Mouse (Mus musculus): ENCODE data around the gene Ccnb1ip1. TPM values are rescaled to one million over a fixed set of nuclear protein-coding genes. Genes with fewer than 3 reads are reported as not detected.

Gene Ccnb1ip1
- polyA plus RNA-seq, 1 experiment, result not detected

- 92% methylated on average over 6 of the region's 6 CpGs for WGBS
- Histone ChIP-seq H3K36me3 (ENCODE audit: control insufficient read depth, insufficient read depth, low read length) (no peaks in the 10 kb centered on the region), H3K27me3 (ENCODE audit: control insufficient read depth, insufficient read depth, low read length) (no peaks in the 10 kb centered on the region), H3K4me3 (ENCODE audit: control insufficient read depth, insufficient read depth, low read length) (no peak overlapping the region), H3K27ac (ENCODE audit: control insufficient read depth, insufficient read depth, low read length) (no peak overlapping the region), H3K4me1 (replicated peaks; ENCODE audit: control insufficient read depth, insufficient read depth, low read length) (no peaks in the 10 kb centered on the region; the same call in 1 of the 2 replicates)
- no peak for DNase-seq
- TF ChIP-seq POLR2A (IDR thresholded peaks at IDR 0.05; ENCODE audit: control insufficient read depth, extremely low read depth, insufficient read depth, low read length, poor library complexity), result no peak
- no peak for TF ChIP-seq CTCF (IDR thresholded peaks at IDR 0.05; ENCODE audit: borderline replicate concordance, control insufficient read depth, extremely low read depth, insufficient read depth, low read length, poor library complexity)
Measured at GRCm38 (mm10) chr14:50802441-50802840, 5.1 kb downstream of the Ccnb1ip1 start.

DNA sequence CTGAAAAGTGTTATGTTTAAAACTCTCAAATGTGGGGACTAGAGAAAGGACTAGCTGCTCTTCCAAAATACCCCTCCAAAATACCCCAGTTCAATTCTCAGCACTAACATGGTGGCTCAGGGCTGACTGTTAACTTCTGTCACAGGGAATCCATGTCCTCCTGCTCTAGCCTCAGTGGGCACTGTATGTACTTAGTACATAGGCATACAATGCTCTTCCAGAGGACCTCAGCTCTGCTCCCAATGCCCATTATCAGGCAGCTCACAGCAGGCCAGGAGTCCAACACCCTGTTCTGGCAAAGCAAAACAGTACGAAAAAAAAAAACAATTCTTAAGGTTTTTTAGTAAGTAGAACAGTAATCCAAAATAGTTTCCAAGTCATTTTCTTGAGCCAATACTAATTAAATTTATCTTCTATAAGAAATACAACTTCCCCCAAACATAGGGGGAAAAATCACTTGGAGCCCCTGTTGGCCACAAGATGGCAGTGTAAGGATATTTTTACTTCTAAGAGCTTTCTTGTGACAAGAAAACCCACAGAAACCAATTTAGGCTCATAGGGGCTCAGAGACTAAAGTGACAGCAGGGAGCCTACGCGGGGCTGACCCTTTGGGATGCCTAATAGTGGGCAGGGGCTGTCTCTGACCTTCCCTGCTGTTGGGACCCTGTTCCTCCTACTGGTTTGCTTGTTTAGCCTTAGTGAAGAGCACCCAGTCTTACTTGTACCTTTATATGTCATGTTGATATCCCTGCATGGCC, 7.9 kb downstream of the Ccnb1ip1 start:
- H3K36me3 ChIP-seq (ENCODE audit: control insufficient read depth, insufficient read depth, low read length), result no peaks in the 10 kb centered on the region
- TF ChIP-seq CTCF (IDR thresholded peaks at IDR 0.05; ENCODE audit: borderline replicate concordance, control insufficient read depth, extremely low read depth, insufficient read depth, low read length, poor library complexity) (no peak), POLR2A (IDR thresholded peaks at IDR 0.05; ENCODE audit: control insufficient read depth, extremely low read depth, insufficient read depth, low read length, poor library complexity) (no peak)
- no peaks in the 10 kb centered on the region; the same call in 1 of the 2 replicates for H3K4me1 ChIP-seq (replicated peaks; ENCODE audit: control insufficient read depth, insufficient read depth, low read length)
- no peak overlapping the region for H3K4me3 ChIP-seq (ENCODE audit: control insufficient read depth, insufficient read depth, low read length)
- H3K27me3 ChIP-seq (ENCODE audit: control insufficient read depth, insufficient read depth, low read length), result no peaks in the 10 kb centered on the region
- WGBS, result 15% methylated on average over 3 of the region's 3 CpGs
- DNase-seq, result peak; percentile 29
- no peak overlapping the region for H3K27ac ChIP-seq (ENCODE audit: control insufficient read depth, insufficient read depth, low read length)

GRCm38 (mm10) chr14:50798512-50798911, 9.0 kb downstream of the Ccnb1ip1 start:
- TF ChIP-seq CTCF (IDR thresholded peaks at IDR 0.05; ENCODE audit: borderline replicate concordance, control insufficient read depth, extremely low read depth, insufficient read depth, low read length, poor library complexity) (no peak), POLR2A (IDR thresholded peaks at IDR 0.05; ENCODE audit: control insufficient read depth, extremely low read depth, insufficient read depth, low read length, poor library complexity) (no peak)
- Histone ChIP-seq H3K36me3 (ENCODE audit: control insufficient read depth, insufficient read depth, low read length) (no peaks in the 10 kb centered on the region), H3K27me3 (ENCODE audit: control insufficient read depth, insufficient read depth, low read length) (no peaks in the 10 kb centered on the region), H3K4me3 (ENCODE audit: control insufficient read depth, insufficient read depth, low read length) (no peak overlapping the region), H3K4me1 (replicated peaks; ENCODE audit: control insufficient read depth, insufficient read depth, low read length) (no peaks in the 10 kb centered on the region; the same call in 1 of the 2 replicates), H3K27ac (ENCODE audit: control insufficient read depth, insufficient read depth, low read length) (no peak overlapping the region)
- peak; percentile 37 for DNase-seq
- 91% methylated on average over 2 of the region's 2 CpGs for WGBS

DNA sequence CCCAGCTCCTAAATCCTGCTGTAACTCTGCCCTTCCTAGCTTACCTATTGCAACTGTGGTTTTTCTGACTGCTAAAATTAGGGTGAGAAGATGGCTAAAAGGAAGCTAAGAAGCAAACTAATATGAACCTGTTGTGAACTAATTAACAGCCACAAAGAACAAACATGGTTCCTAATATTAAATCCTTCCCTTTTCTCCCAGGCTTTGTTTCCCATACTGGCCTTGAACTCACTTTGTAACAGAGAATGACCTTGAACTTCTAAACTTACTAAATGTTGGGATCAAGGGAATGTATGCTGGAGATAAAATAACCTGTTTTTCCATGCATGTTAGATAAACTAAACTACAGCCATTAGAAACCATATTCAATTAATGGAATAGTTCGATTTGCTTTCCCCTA, 11.1 kb downstream of the Ccnb1ip1 start:
- Histone ChIP-seq H3K27me3 (ENCODE audit: control insufficient read depth, insufficient read depth, low read length) (no peaks in the 10 kb centered on the region), H3K36me3 (ENCODE audit: control insufficient read depth, insufficient read depth, low read length) (no peaks in the 10 kb centered on the region), H3K4me1 (replicated peaks; ENCODE audit: control insufficient read depth, insufficient read depth, low read length) (no peaks in the 10 kb centered on the region; the same call in 1 of the 2 replicates), H3K27ac (ENCODE audit: control insufficient read depth, insufficient read depth, low read length) (no peak overlapping the region), H3K4me3 (ENCODE audit: control insufficient read depth, insufficient read depth, low read length) (no peak overlapping the region)
- 92% methylated on average over 1 of the region's 1 CpGs for WGBS
- no peak for DNase-seq
- TF ChIP-seq CTCF (IDR thresholded peaks at IDR 0.05; ENCODE audit: borderline replicate concordance, control insufficient read depth, extremely low read depth, insufficient read depth, low read length, poor library complexity) (no peak), POLR2A (IDR thresholded peaks at IDR 0.05; ENCODE audit: control insufficient read depth, extremely low read depth, insufficient read depth, low read length, poor library complexity) (no peak)

GRCm38 (mm10) chr14:50795965-50796364, 11.6 kb downstream of the Ccnb1ip1 start:
- Histone ChIP-seq H3K36me3 (ENCODE audit: control insufficient read depth, insufficient read depth, low read length) (no peaks in the 10 kb centered on the region), H3K27me3 (ENCODE audit: control insufficient read depth, insufficient read depth, low read length) (no peaks in the 10 kb centered on the region), H3K4me3 (ENCODE audit: control insufficient read depth, insufficient read depth, low read length) (no peak overlapping the region), H3K4me1 (replicated peaks; ENCODE audit: control insufficient read depth, insufficient read depth, low read length) (no peaks in the 10 kb centered on the region; the same call in 1 of the 2 replicates), H3K27ac (ENCODE audit: control insufficient read depth, insufficient read depth, low read length) (no peak overlapping the region)
- 95% methylated on average over 4 of the region's 4 CpGs for WGBS
- DNase-seq, result no peak
- TF ChIP-seq CTCF (IDR thresholded peaks at IDR 0.05; ENCODE audit: borderline replicate concordance, control insufficient read depth, extremely low read depth, insufficient read depth, low read length, poor library complexity), result no peak
- TF ChIP-seq POLR2A (IDR thresholded peaks at IDR 0.05; ENCODE audit: control insufficient read depth, extremely low read depth, insufficient read depth, low read length, poor library complexity), result no peak

DNA sequence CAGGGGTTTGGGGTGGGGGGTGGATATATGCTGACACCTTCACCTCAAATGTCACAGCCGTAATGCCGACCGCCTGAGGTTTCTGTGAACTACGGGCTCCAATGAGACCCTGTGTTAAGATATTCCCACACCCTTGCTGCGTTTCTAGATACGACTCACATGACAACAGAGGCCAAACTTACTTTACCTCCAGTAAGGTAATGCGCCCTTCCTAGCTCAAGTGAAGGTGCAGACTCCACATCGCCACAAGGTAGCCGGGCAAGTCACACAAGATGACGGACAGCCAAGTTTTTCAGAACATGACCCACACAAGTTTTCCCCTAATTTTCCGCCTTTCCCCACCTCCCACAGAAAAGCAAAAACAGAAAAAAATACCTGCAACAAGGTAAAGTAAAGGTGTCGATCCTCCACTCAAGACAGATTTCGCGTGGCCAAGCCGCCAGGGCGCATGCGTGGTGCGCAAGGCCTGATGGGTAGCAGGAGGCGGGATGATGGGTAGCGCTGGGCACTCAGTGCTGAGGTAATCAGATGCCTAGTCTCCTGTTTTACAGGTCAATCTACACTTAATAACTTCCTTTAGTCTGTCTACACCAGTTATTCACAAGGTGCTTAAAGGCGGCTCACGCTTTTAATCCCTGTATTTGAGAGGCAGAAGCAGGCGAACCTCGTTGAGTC, 12.1 kb downstream of the Ccnb1ip1 start:
- no peak overlapping the region for H3K4me3 ChIP-seq (ENCODE audit: control insufficient read depth, insufficient read depth, low read length)
- H3K27me3 ChIP-seq (ENCODE audit: control insufficient read depth, insufficient read depth, low read length), result no peaks in the 10 kb centered on the region
- H3K4me1 ChIP-seq (replicated peaks; ENCODE audit: control insufficient read depth, insufficient read depth, low read length), result no peaks in the 10 kb centered on the region; the same call in 1 of the 2 replicates
- no peaks in the 10 kb centered on the region for H3K36me3 ChIP-seq (ENCODE audit: control insufficient read depth, insufficient read depth, low read length)
- H3K27ac ChIP-seq (ENCODE audit: control insufficient read depth, insufficient read depth, low read length), result no peak overlapping the region
- WGBS, result 96% methylated on average over 24 of the region's 24 CpGs
- TF ChIP-seq CTCF (IDR thresholded peaks at IDR 0.05; ENCODE audit: borderline replicate concordance, control insufficient read depth, extremely low read depth, insufficient read depth, low read length, poor library complexity) (no peak), POLR2A (IDR thresholded peaks at IDR 0.05; ENCODE audit: control insufficient read depth, extremely low read depth, insufficient read depth, low read length, poor library complexity) (no peak)
- DNase-seq, result no peak

Data from thymus, adult 2 months (tissue).